Comparison of ENCODE assay signal across 8 mouse cellular contexts in genomic region chr11:44518281-44519095, GRCm38 (mm10). TPM values are rescaled to one million over a fixed set of nuclear protein-coding genes. Genes with fewer than 3 reads are reported as not detected.
DNase-seq lines count a peak whose midpoint lies in the region; ATAC-seq lines count a peak whose summit lies in the region.

Rnf145 (plus strand) TSS chr11:44518964.

- peak; percentile 86 for ATAC-seq in lung, embryonic 16.5 days (ENCODE audit: low read depth)

- H3K36me3 ChIP-seq in hindbrain, embryonic 10.5 days, result 0 out of 2 replicates have a peak, but pooled peaks cover 4% of the 10 kb centered on the region
- H3K36me3 ChIP-seq in lung, embryonic 16.5 days (ENCODE audit: control insufficient read depth, insufficient read depth, low read length), result no peaks in the 10 kb centered on the region

- peak within 1 kb of the TSS; percentile 97 for H3K4me3 ChIP-seq in hindbrain, embryonic 10.5 days
- H3K4me3 ChIP-seq in lung, embryonic 16.5 days (ENCODE audit: low read length), result peak within 1 kb of the TSS; percentile 94

- peak within 1 kb of the TSS; percentile 96 for H3K4me2 ChIP-seq in lung, embryonic 16.5 days (ENCODE audit: low read depth, low read length)

- WGBS in hindbrain, embryonic 10.5 days, result under 1% methylated on average over 70 of the region's 70 CpGs
- WGBS in lung, embryonic 16.5 days, result 1% methylated on average over 35 of the region's 70 CpGs

- H3K9ac ChIP-seq in lung, embryonic 16.5 days (ENCODE audit: low read length), result peak within 1 kb of the TSS; percentile 92

- peak within 1 kb of the TSS; percentile 100 for H3K27ac ChIP-seq in hindbrain, embryonic 10.5 days
- peak within 1 kb of the TSS; percentile 93 for H3K27ac ChIP-seq in lung, embryonic 16.5 days (ENCODE audit: low read length)

- DNase-seq in MEL-GATA-1-ER (ENCODE audit: extremely low read depth, low read depth), result peak; percentile 28
- peak; percentile 87 for DNase-seq in cerebellum, adult 9-10 months
- peak; percentile 72 to 82 for DNase-seq in frontal cortex, adult 2 months (ENCODE audit: extremely low spot score in 1 of 2, low spot score in 1 of 2)
- no peak for DNase-seq in hindbrain, embryonic 10.5 days (ENCODE audit: low spot score)
- DNase-seq in layer of hippocampus, adult 9-11 months, result peak; percentile 74
- DNase-seq in ovary, postnatal 36 days (ENCODE audit: low spot score), result peak; percentile 79
- peak; percentile 80 to 81 for DNase-seq in thymus, postnatal 36 days

- H3K27me3 ChIP-seq in hindbrain, embryonic 10.5 days (ENCODE audit: insufficient read depth, poor library complexity, severe bottlenecking), result no peaks in the 10 kb centered on the region
- H3K27me3 ChIP-seq in lung, embryonic 16.5 days (ENCODE audit: control insufficient read depth, insufficient read depth, low read depth, low read length), result no peaks in the 10 kb centered on the region

- H3K9me3 ChIP-seq in hindbrain, embryonic 10.5 days, result no peaks in the 10 kb centered on the region
- H3K9me3 ChIP-seq in lung, embryonic 16.5 days (ENCODE audit: control insufficient read depth, low read length), result no peaks in the 10 kb centered on the region

- H3K4me1 ChIP-seq in hindbrain, embryonic 10.5 days (replicated peaks), result peaks cover 30% of the 10 kb centered on the region
- H3K4me1 ChIP-seq in lung, embryonic 16.5 days (replicated peaks; ENCODE audit: control insufficient read depth, insufficient read depth, low read length), result peaks cover 21% of the 10 kb centered on the region

RNA-seq across cellular contexts. Expression of gene Rnf145, which starts in this region (rescaled TPM):
- 83.9 and 88.6 TPM in 2 replicates for polyA plus RNA-seq in frontal cortex, adult 2 months (2012; rRNA removed)
- polyA plus RNA-seq in hindbrain, embryonic 10.5 days (2016; fragmentation: Nextera tagmentation; extraction: Ambion mirVana), result 111 and 125 TPM in 2 replicates
- 63.1 and 65.3 TPM in 2 replicates for polyA plus RNA-seq in lung, embryonic 16.5 days (2015; fragmentation: Nextera tagmentation; extraction: Ambion mirVana)
